Mouse (Mus musculus) liver, adult 2 months (tissue): Measurements from ENCODE around the gene Mt2.

Experiments used
- CTCF ChIP-seq: fragments of 200-500 bp; IDR thresholded peaks from 2 replicates; pipeline ENCODE4 v1.5.1; 2011; ENCODE audit warnings: low read depth, low read length, control low read depth
- POLR2A ChIP-seq: fragments of 200-500 bp; IDR thresholded peaks from 2 replicates; pipeline ENCODE4 v1.6.1; 2011; ENCODE audit warnings: low read length, control low read depth; ENCODE audit not compliant: insufficient read depth; ENCODE audit errors: extremely low read depth

DNA sequence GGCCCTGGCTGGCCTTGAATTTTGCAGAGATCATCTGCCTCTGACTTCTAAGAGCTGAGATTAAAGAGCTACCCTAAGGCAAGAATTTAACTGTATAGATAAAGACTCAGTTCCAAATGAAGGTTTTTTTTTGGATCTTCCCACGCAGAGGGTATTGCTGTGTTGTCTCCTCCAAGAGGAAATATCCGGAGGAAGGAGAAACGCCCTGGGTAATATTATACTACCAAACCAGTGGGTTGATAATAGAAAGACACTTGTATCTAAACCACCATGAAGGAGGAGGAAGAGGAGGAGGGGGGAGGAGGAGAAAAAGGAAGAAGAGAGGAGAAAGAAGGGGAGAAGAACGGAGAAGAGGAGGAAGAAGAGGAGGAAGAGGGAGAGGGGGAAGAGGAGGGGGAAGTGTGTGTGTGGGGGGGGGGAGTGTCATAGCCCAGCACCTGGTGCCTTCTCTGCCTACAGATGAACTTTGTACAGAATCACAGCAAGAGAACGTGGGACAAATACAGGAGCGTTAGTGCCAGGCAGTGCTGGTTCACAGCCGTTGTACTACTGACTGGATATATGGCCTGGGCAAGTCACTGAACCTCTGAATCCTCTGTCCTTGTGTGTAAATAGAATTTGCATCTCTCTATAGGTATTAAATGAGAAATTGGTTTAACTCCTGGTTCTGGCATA is 5.4 kb downstream of the Mt2 start:
- TF ChIP-seq CTCF (no peak), POLR2A (no peak)
